Mouse (Mus musculus): Measurements from ENCODE around the gene Syt1.

- TF ChIP-seq CTCF (IDR thresholded peaks at IDR 0.05; ENCODE audit: low read depth, low read length) = no peak
- no peak for TF ChIP-seq POLR2AphosphoS5 (IDR thresholded peaks at IDR 0.05; ENCODE audit: insufficient replicate concordance, low read depth, low read length)
- no peak for TF ChIP-seq GATA1 (IDR thresholded peaks at IDR 0.05; ENCODE audit: borderline replicate concordance, low read length)
- TF ChIP-seq TAL1 (conservative IDR thresholded peaks at IDR 0.05; ENCODE audit: low read depth, low read length) = no peak
- no peak for TF ChIP-seq GATA2 (IDR thresholded peaks at IDR 0.05; ENCODE audit: borderline replicate concordance, low read depth, low read length)
These were observed 353.1 kb downstream of the Syt1 start for GRCm38 (mm10) chr10:108657669-108658068.

Measured in G1E (cell line).